Mouse (Mus musculus) stomach, embryonic 14.5 days (tissue): ENCODE results near the gene Tmem119. TPM values are rescaled to one million over a fixed set of nuclear protein-coding genes. Genes with fewer than 3 reads are reported as not detected.

Source experiments
- ATAC-seq: fragments of 200-750 bp; cut with Nextera tagmentation; 2 replicates; pipeline ENCODE4 v1.8.0; 2017; ENCODE audit warnings: low read depth, moderate TSS enrichment; ENCODE audit not compliant: insufficient number of reproducible peaks, insufficient read depth, low FRiP score
- H3K27ac ChIP-seq: fragments of 300-500 bp; sonication (generic); 2 replicates; pipeline ENCODE4 v1.5.1; 2014; ENCODE audit warnings: mild to moderate bottlenecking, low read length, moderate library complexity, mixed read lengths
- H3K27me3 ChIP-seq: fragments of 300-500 bp; sonication (generic); 2 replicates; pipeline ENCODE4 v1.6.1; 2014; ENCODE audit warnings: low read length, control low read depth, mixed read lengths; ENCODE audit not compliant: control insufficient read depth, insufficient read depth
- H3K36me3 ChIP-seq: fragments of 300-500 bp; sonication (generic); 2 replicates; pipeline ENCODE4 v1.6.1; 2014; ENCODE audit warnings: mild to moderate bottlenecking, control low read depth, low read length, moderate library complexity, mixed read lengths; ENCODE audit not compliant: control insufficient read depth, insufficient read depth
- H3K4me1 ChIP-seq: fragments of 300-500 bp; sonication (generic); 2 replicates; pipeline ENCODE4 v1.6.1; 2014; ENCODE audit warnings: low read length, control low read depth, mixed read lengths; ENCODE audit not compliant: control insufficient read depth, insufficient read depth
- H3K4me2 ChIP-seq: fragments of 300-500 bp; sonication (generic); replicated peaks from 2 replicates; pipeline ENCODE4 v1.6.1; 2014; ENCODE audit warnings: low read depth, low read length, control low read depth
- H3K4me3 ChIP-seq: fragments of 300-500 bp; sonication (generic); 2 replicates; pipeline ENCODE4 v1.5.1; 2014; ENCODE audit warnings: low read depth, low read length, control low read depth
- H3K9ac ChIP-seq: fragments of 300-500 bp; sonication (generic); replicated peaks from 2 replicates; pipeline ENCODE4 v1.6.1; 2014; ENCODE audit warnings: low read depth, mild to moderate bottlenecking, control low read depth, low read length, moderate library complexity, mixed read lengths
- H3K9me3 ChIP-seq: fragments of 300-500 bp; sonication (generic); 2 replicates; pipeline ENCODE4 v1.6.1; 2016; ENCODE audit warnings: low read depth, low read length, control low read depth; ENCODE audit not compliant: control insufficient read depth
- WGBS: fragments of 180-500 bp; shearing (Covaris S2); extraction: QIAGEN DNeasy Blood & Tissue Kit; methylation state at CpG from one replicate; pipeline ENCODE4 v1.1.7; 2014; 5-methylcytosine and 5-hydroxymethylcytosine counted together
- polyA plus RNA-seq: library from polyadenylated mRNA; unstranded; fragments of >200 nt; fragmentation: Nextera tagmentation; extraction: Ambion mirVana; gene quantifications from 2 replicates; pipeline ENCODE4 v1.2.1, GENCODE M21; 2014

The Tmem119 gene
- polyA plus RNA-seq, 1 experiment from 2014 or later: 49.0 TPM

GRCm38 (mm10) chr5:113764426-113764825 lies 35.9 kb downstream of the Tmem119 start:
- Histone ChIP-seq H3K36me3 (peaks cover 60% of the 10 kb centered on the region), H3K4me3 (no peak overlapping the region), H3K4me2 (no peak overlapping the region), H3K4me1 (no peaks in the 10 kb centered on the region), H3K27ac (no peak overlapping the region), H3K9ac (no peak overlapping the region), H3K9me3 (no peaks in the 10 kb centered on the region), H3K27me3 (no peaks in the 10 kb centered on the region)
- ATAC-seq: no peak
- WGBS: 89% methylated on average over 7 of the region's 7 CpGs

- H3K4me2 ChIP-seq: no peak overlapping the region
- no peak overlapping the region for H3K9ac ChIP-seq
- H3K27ac ChIP-seq: no peak overlapping the region
- H3K4me3 ChIP-seq: no peak overlapping the region
- H3K9me3 ChIP-seq: no peaks in the 10 kb centered on the region
- no peaks in the 10 kb centered on the region for H3K27me3 ChIP-seq
- no peak for ATAC-seq
- H3K36me3 ChIP-seq: peaks cover 74% of the 10 kb centered on the region
- H3K4me1 ChIP-seq: no peaks in the 10 kb centered on the region
- 91% methylated on average over 2 of the region's 2 CpGs for WGBS
These were observed 38.7 kb downstream of the Tmem119 start for GRCm38 (mm10) chr5:113761585-113761984.

DNA sequence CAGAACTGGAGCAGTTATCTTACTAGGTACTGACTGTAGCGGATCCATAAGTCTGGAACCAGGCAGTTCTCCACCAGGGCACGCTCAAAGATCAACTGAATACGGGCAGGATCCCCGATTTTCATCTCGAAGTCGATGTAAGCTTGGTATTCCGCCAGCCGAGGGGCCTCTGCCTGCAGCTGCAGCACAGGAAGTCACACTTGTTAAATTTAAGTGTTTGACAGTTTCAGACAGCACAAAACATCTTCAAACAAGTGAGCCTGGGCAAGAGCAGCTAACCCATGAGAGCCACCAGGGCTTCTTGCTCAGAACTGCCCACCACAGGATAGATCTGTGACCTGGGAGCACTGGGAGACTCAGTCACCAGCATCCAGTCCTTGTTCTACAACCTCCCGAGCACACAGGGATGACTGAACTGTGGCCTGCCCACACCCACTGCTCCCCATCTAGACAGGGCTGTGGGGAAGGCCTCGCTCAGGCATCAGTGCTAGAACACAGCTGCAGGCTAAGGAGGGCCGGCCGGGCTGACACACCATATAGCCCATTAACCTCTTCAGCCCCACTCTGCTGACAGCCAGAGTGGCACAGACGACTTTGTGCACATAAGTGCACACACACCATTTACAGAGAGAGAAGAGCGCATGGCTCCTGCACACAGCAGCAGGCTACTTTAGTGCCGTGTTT lies 44.8 kb downstream of the Tmem119 start:
- no peaks in the 10 kb centered on the region for H3K9me3 ChIP-seq
- no peaks in the 10 kb centered on the region for H3K27me3 ChIP-seq
- no peak for ATAC-seq
- no peak overlapping the region for H3K9ac ChIP-seq
- no peak overlapping the region for H3K27ac ChIP-seq
- no peak overlapping the region for H3K4me3 ChIP-seq
- H3K36me3 ChIP-seq: peaks cover 93% of the 10 kb centered on the region
- no peak overlapping the region for H3K4me2 ChIP-seq
- WGBS: 86% methylated on average over 15 of the region's 15 CpGs
- no peaks in the 10 kb centered on the region for H3K4me1 ChIP-seq

GRCm38 (mm10) chr5:113751521-113752157 lies 48.7 kb downstream of the Tmem119 start:
- Histone ChIP-seq H3K27me3 (no peaks in the 10 kb centered on the region), H3K4me2 (no peak overlapping the region), H3K9me3 (no peaks in the 10 kb centered on the region), H3K27ac (no peak overlapping the region), H3K4me1 (no peaks in the 10 kb centered on the region), H3K9ac (no peak overlapping the region), H3K36me3 (peaks cover 93% of the 10 kb centered on the region), H3K4me3 (no peak overlapping the region)
- WGBS: 90% methylated on average over 9 of the region's 9 CpGs
- ATAC-seq: no peak

DNA sequence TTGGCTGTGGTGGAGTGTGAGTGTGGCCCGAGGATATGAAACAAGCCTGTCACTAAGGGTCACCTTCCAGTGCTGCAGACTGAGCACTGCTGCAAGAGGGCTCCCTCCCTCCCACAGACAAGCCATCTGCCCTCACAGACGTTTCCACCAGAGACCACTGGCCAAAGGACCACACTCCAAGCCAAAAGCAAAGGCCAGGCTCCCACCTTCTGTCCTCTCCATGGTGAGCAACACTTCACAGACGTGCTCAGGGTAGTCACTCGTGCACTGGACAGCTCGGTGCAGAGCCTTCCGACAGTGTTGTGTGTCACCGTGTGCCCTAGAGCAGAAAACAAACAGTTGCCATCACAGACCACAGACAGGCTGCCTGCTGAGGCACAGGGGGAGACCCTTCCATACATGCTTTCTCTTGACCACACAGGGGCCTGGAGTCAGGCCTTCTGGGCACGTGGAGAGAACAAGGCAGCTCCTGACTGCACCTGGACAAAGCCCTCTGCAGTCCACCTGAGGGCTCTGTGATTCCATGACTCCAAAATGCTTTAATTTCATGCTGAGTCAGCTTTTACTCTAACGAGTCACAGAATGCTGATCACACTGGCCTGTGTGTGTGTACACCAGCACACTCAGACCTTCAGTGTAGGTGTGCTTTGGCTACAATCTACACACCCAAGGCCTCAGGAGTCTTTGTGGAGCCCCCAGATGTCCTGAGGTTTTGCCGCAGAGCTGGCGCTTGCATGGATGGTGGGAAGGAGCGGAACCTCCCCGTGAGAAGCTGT lies 51.6 kb downstream of the Tmem119 start:
- no peaks in the 10 kb centered on the region for H3K4me1 ChIP-seq
- no peak for ATAC-seq
- H3K9me3 ChIP-seq: no peaks in the 10 kb centered on the region
- no peaks in the 10 kb centered on the region for H3K27me3 ChIP-seq
- no peak overlapping the region for H3K4me3 ChIP-seq
- 96% methylated on average over 13 of the region's 13 CpGs for WGBS
- no peak overlapping the region for H3K27ac ChIP-seq
- no peak overlapping the region for H3K9ac ChIP-seq
- peaks cover 95% of the 10 kb centered on the region for H3K36me3 ChIP-seq
- H3K4me2 ChIP-seq: no peak overlapping the region

GRCm38 (mm10) chr5:113747629-113748028 lies 52.7 kb downstream of the Tmem119 start:
- no peaks in the 10 kb centered on the region for H3K9me3 ChIP-seq
- H3K9ac ChIP-seq: no peak overlapping the region
- no peak overlapping the region for H3K4me2 ChIP-seq
- H3K4me1 ChIP-seq: no peaks in the 10 kb centered on the region
- H3K27ac ChIP-seq: no peak overlapping the region
- ATAC-seq: no peak
- no peaks in the 10 kb centered on the region for H3K27me3 ChIP-seq
- peaks cover 94% of the 10 kb centered on the region for H3K36me3 ChIP-seq
- no peak overlapping the region for H3K4me3 ChIP-seq
- 92% methylated on average over 5 of the region's 5 CpGs for WGBS

Other genes starting within 250 kb of the Tmem119 start
- 3.6 and 3.7 TPM in 2 replicates for gene Cmklr1, start 150.1 kb downstream of the Tmem119 start, polyA plus RNA-seq
- gene 1700069L16Rik, start 75.7 kb downstream of the Tmem119 start, polyA plus RNA-seq: not detected in 2 replicates
- 4.1 and 5.7 TPM in 2 replicates for gene Ficd, start 64.7 kb downstream of the Tmem119 start, polyA plus RNA-seq
- 30.5 and 34.6 TPM in 2 replicates for gene Sart3, start 28.0 kb downstream of the Tmem119 start, polyA plus RNA-seq
- gene Iscu, start 27.8 kb downstream of the Tmem119 start, polyA plus RNA-seq: 106 and 117 TPM in 2 replicates
- gene Selplg, start 32.1 kb upstream of the Tmem119 start, polyA plus RNA-seq: 2.9 and 4.5 TPM in 2 replicates
- gene Coro1c, start 108.2 kb upstream of the Tmem119 start, polyA plus RNA-seq: 131 and 145 TPM in 2 replicates
- gene Ssh1, start 193.4 kb upstream of the Tmem119 start, polyA plus RNA-seq: 22.2 and 25.0 TPM in 2 replicates
- 0.16 and 0.17 TPM in 2 replicates for gene Dao, start 203.2 kb upstream of the Tmem119 start, polyA plus RNA-seq